Mouse (Mus musculus): Measurements from ENCODE around the gene Fam117b. TPM values are rescaled to one million over a fixed set of nuclear protein-coding genes. Genes with fewer than 3 reads are reported as not detected.

The Fam117b gene
- total RNA-seq (2021) = 10 to 100 TPM; 24.1 to 37.5 TPM
- long read RNA-seq, experiment 1, full-length matches to known transcripts = 7 of 8 reads
- long read RNA-seq, experiment 1, partial matches to known transcripts = 0 of 8 reads
- long read RNA-seq, experiment 1, other reads (novel, unspliced or antisense) = 1 of 8 reads
- long read RNA-seq, experiment 2, full-length matches to known transcripts = 6 of 9 reads
- long read RNA-seq, experiment 2, partial matches to known transcripts = 0 of 9 reads
- long read RNA-seq, experiment 2, other reads (novel, unspliced or antisense) = 3 of 9 reads

DNA sequence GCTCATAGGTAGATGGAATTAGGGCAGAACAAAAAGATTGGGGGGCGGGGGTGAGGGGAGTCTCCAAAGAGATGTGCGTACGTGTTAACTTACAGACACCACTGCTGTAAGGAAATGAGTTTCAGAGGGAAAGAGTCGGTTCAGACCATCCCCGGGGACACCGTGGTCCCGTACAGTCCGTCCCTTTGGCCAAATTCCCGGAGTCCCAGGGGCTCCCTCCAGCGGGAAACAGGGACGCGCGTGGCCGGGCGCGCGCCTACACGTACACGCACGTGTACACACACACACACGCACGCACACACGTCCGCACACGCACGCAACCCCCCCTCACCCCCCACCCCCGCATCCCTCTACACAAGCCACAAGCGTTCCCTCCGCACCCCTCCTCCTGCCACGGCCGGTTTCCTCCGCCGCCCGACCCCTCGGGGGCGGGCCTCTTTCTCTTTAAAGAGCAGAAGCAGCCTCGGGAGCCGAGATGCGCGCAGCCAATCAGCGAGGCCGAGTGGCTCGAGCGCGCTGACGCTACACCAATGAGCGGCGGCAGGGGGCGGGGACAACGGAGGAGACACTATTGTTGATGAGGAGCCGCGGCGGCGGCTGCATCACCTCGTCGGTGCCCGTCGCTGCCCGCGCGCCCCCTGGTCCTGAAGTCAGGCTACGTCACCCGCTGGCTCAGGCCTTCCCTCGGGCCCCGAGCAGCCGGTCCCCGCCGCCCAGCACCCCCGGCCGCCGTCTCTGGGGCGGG lies at the start of gene Fam117b:
Fam117b (plus strand) TSS at position 594 of the 745 bp plus-strand sequence.
- peak; percentile 97 to 99 for DNase-seq

DNA sequence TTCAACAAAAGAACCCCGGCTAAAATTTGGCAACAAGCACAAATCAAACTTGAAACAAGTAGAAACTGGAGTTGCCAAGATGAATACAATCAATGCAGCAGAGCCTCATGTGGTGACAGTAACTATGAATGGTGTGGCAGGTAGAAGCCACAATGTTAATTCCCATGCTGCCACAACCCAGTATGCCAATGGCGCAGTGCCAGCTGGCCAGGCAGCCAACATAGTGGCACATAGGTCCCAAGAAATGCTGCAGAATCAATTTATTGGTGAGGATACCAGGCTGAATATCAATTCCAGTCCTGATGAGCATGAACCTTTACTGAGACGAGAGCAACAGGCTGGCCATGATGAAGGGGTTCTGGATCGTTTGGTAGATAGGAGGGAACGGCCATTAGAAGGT lies 44.8 kb upstream of the Fam117b start:
- no peak for DNase-seq

GRCm38 (mm10) chr1:59874023-59874422 lies 38.8 kb upstream of the Fam117b start:
- DNase-seq = no peak

DNA sequence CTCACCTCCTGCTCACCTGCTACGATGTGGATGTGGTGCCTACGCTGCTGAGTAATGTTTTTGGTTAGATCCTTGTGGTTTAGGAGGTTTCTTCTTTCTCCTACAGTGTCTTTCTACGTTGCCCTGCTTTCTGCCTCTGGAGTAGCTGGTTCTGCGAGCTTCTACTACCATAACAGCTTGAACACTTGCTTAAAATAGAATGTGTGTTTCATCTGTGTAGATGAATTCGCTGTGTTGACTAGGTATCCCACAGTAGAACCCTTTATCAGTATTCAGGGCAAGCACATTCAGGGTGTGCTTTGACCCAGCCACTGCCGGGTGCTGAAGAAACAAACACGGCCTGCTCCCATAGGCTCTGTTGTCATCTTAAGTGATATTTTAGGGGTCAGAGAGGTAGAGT lies 34.7 kb upstream of the Fam117b start:
- no peak for DNase-seq

DNA sequence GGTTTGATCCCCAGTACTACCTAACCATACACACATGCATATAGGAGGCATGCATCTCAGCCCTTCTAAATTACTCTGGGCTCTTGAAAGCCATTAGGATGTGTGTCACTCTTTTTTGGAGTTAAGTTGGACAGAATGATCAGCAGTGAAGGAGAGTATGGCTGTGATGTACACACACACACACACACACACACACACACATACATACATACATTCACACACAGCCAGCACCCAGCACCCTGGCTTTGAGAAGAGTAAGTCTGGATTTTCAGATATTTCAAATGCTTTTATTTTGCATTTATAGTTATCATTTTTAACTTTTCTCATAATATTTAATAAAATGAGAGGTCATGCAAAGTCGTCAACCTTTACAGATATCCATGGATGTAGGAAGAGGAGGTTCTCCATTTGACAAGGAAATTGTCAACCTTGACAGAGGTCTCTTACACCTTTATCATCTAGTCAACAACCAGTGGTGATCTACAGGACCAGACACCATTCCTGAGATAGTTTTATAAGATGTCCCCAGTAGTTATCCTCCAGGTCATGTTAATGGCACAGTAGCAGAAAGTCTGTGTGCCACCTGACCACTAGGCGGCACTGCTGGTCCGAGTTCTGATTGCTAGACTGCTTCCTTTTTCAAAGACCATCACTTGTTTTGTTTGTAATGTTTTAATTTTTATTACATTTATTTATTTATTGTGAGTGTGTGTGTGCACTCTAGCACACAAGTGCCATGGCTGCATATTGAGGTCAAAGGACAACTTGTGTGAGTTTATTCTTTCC lies 29.3 kb upstream of the Fam117b start:
- peak; percentile 76 to 93 for DNase-seq

GRCm38 (mm10) chr1:59886899-59887298 lies 25.9 kb upstream of the Fam117b start:
- peak in 1 of 2 experiments; percentile 12 for DNase-seq

DNA sequence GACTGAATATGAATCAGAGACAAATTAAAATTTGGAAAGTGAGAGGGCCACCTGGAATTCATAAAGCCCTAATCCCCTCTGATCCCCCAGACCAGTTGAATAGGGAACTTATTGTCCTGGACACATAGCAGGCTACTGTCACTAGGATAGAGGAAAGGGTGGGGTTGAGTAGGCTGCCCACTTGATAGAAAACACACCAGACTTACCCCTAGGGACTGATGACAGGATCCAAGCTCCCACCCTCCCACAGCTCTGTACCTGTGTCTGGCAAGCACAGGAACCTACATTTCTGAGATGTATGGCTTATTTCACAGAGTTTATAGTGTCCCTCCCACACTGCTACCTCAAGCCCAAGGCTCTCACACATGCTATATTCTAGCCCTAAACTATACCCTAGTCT lies 24.8 kb upstream of the Fam117b start:
- peak in 1 of 2 experiments; percentile 51 for DNase-seq

DNA sequence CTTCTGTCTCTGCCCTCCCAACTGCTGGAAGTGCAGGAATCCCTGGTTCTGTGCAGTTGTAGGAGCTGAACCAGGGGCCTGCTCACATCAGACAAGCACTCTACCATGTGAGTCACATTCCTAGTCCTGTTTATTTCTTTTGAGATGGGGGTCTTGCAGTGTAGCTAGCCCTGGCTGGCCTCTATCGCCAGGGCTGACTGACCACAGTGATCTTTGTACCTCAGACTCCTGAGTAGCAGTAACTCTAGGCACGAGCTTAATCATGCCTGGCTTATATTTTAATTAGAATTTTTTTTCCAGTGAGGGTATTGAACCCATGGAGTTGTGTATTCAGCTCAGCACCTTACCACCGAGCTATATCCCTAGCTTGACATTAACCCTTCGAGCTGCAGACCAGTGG lies 21.6 kb upstream of the Fam117b start:
- DNase-seq = no peak

DNA sequence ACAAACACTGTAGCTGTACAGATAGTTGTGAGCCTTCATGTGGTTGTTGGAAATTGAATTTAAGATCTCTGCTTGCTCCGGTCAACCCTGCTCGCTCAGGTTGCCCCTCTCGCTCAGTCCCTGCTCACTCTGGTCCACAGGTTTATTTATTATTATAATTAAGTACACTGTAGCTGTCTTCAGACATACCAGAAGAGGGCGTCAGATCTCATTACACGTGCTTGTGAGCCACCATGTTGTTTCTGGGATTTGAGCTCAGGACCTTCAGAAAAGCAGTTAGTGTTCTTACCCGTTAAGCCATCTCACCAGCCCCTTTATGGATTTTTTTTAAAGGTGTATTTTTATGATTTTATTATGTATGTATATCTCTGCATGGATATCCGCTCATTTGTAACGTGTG lies 20.0 kb upstream of the Fam117b start:
- no peak for DNase-seq

DNA sequence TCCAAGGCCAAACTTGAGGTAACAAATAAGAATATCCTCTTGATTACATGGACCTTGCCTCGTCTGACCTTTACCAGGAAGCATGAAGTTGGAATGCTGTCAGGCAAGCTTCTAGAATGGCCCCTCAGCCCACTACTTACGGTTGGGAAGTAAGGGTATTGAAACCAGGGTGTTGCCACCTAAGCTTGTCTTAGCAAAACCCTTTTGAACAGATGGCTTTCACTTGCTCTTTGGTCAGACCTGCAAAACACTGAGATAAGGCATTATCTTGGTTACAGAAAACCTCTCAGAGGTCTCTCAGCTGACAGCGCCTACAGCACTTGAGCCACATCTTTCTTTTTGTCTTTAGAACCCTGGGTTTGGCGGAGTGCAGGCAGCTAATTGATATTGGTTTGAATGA lies 18.8 kb upstream of the Fam117b start:
- DNase-seq = no peak

DNA sequence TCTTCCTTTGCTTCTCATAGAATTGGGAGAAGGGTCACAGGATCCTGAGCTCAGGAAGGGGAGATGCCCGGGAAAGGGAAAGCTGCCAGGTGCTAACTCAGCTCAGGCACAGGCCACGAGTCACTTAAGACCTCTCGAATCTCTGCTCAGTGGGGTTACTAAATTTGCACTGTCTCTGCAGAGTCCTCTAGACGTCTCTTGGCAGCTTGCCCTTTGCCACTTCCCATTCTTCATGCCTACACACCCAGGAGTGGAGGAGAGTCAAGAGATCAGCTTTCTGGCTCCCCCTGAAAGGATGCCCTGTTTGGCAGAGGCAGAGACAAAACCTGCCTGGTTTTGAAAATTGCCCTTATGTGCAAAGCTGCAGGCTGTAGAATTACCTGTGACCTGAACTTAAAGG lies 17.4 kb upstream of the Fam117b start:
- peak; percentile 69 to 83 for DNase-seq

DNA sequence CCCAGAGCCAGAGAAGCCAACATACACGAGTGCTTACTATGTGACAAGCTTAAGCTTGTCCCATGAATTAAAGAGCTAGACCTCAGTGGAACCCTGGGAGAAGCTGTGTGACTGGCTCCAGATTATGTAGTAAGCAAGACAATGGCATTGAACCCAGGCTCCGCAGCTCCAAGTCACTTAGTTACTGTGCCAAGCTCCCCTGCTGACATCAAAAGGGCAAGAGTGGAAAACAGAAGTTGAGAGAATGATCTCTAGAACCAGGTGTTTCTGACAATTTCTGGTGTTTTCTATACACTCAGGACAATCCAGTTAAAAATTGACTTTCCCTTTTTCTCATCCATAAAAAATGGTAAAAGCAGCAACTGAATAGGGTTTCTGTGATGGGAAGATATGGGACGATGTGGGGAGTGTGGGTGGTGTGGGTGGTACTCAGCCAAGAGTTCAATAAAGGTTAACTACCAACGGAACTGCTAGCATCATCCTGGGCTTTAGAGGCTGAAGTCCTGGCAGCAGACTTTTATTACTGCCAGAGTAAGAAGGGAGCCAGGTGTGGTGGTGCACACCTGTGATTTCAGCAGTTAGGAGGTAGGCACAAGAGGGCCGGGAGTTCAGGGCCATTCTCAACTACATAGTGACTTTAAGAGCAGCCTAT lies 15.5 kb upstream of the Fam117b start:
- DNase-seq = no peak

DNA sequence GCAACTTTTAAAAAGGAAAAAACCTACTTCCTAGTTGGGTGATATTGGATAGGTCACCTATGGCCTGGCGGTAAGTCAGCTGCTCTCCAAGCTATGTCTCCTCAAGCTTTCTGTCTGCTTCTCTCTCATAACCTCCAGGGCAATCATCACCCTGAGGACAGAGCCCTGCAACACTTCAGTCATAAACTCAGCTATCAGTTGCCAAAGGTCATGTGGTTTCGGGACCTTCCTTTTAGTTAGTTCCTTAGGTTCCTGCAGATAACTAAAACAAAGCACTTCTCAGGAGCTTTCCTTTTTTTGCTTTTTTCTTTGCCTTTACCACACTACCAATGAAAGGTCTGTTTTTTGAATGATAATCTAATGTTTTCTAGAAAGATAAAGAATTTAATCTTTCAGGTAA lies 13.1 kb upstream of the Fam117b start:
- DNase-seq = no peak

DNA sequence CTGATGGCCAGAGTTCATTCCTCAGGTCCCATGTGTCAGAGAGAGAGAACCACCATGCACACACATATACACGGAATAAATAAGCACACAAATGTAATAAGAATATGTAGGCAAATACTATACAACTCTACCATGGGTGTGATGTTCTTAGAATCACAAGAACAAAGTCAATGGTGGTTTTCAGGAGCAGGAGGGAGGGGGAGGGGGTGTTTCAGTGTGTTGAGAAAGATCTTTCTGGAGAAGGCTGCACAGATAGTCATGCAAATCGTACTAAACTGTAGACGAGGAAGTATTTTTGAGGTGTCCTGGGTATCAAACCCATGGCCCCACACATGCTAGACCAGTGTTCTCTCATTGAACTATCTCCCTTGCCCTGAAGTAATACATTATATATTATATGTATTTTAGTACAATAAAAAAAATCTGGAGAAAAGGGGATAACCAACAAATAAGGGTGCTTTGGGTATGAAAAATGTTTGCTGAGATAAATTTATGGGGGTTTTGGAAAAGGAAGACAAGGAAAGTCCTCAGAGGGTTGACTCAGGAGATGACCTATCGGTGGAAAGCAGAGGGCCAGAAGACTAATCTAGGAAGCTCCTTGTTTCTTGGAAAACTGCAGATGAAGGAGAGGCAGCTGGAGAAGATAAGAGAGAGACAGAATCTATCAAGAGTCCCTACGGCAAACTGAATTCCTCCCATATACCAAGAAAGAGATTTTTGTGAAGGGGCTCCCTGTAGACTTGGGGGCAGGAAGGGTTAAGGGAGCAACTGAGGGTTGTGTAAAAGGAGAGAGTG lies 11.5 kb upstream of the Fam117b start:
- no peak for DNase-seq

GRCm38 (mm10) chr1:59902634-59903033 lies 10.2 kb upstream of the Fam117b start:
- DNase-seq = peak; percentile 57 to 83

GRCm38 (mm10) chr1:59904630-59905295 lies 8.0 kb upstream of the Fam117b start:
- DNase-seq = no peak

DNA sequence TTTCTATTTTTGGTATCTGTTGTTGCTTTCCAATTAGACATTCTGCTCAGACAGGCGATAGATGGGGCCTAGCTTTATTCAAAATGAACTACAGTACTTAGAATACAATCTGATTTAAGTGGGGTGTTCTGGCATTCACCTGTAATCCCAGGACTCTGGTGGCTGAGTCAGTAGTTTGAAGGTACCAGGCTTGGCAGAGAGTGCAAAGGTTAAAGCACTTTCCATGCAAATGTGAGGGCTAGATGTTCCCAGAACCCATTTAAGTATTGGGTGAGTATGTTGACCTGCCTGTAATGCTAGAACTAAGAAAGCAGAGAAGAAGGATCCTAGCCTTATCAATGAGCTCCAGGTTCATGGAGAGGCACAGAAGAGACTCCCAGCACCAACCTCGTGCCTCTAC lies 6.9 kb upstream of the Fam117b start:
- DNase-seq = no peak

GRCm38 (mm10) chr1:59906819-59907521 lies 5.8 kb upstream of the Fam117b start:
- no peak for DNase-seq

GRCm38 (mm10) chr1:59907700-59908099 lies 5.1 kb upstream of the Fam117b start:
- peak in 1 of 2 experiments; percentile 20 for DNase-seq

DNA sequence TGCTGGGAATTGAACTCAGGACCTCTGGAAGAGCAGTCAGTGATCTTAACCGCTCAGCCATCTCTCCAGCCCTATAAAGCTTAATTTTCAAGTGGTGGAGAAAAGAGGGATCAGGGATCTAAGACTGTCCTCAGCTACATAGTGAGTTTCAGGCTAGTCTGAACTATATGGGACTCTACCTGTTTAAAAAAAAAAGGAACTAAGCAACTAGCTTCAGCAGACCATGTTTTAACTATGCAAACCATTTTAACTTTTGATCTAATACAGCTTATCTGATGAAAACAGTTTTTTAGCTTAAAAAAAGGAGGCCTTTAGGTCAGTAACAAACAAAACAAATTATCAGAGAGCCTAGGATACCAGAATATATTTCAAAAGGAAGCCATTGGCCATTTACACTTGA lies 1.9 kb upstream of the Fam117b start:
- DNase-seq = no peak
